Mouse (Mus musculus) forebrain, embryonic 11.5 days (tissue): ENCODE measurements at regions not wholly inside any gene's neighbourhood (a gene's known extent, or its start where the extent isn't known, plus 50 kb on each side); places are given as distances from the start of the nearest gene placed in this dataset.
A peak's percentile ranks its signal among the peaks of the same experiment; 100 is the strongest.

Source experiments
- ATAC-seq: fragments of 200-750 bp; cut with Nextera tagmentation; replicated peaks from 2 replicates; pipeline ENCODE4 v1.8.0; 2017; ENCODE audit warnings: moderate TSS enrichment; ENCODE audit not compliant: low FRiP score
- DNase-seq: peaks from one replicate; pipeline ENCODE4 v3.0.0-alpha.2; 2017; ENCODE audit warnings: low spot score
- H3K27ac ChIP-seq: fragments of 300-500 bp; sonication (generic); 2 replicates; pipeline ENCODE4 v1.5.1; 2014; ENCODE audit warnings: low read depth, low read length
- H3K27me3 ChIP-seq: fragments of 300-500 bp; sonication (generic); 2 replicates; pipeline ENCODE4 v1.6.1; 2014; ENCODE audit warnings: mild to moderate bottlenecking, low read length, mixed read lengths; ENCODE audit not compliant: control insufficient read depth, insufficient read depth
- H3K36me3 ChIP-seq: fragments of 300-500 bp; sonication (generic); 2 replicates; pipeline ENCODE4 v1.6.1; 2014; ENCODE audit warnings: mild to moderate bottlenecking, low read length, moderate library complexity, mixed read lengths; ENCODE audit not compliant: control insufficient read depth, insufficient read depth
- H3K4me1 ChIP-seq: fragments of 300-500 bp; sonication (generic); replicated peaks from 2 replicates; pipeline ENCODE4 v1.6.1; 2014; ENCODE audit warnings: low read length, mixed read lengths; ENCODE audit not compliant: control insufficient read depth, insufficient read depth
- H3K4me2 ChIP-seq: fragments of 300-500 bp; sonication (generic); 2 replicates; pipeline ENCODE4 v1.6.1; 2014; ENCODE audit warnings: low read depth, mild to moderate bottlenecking, low read length, moderate library complexity, mixed read lengths; ENCODE audit not compliant: severe bottlenecking
- H3K4me3 ChIP-seq: fragments of 300-500 bp; sonication (generic); 2 replicates; pipeline ENCODE4 v1.5.1; 2014; ENCODE audit warnings: low read depth, low read length
- H3K9ac ChIP-seq: fragments of 300-500 bp; sonication (generic); 2 replicates; pipeline ENCODE4 v1.6.1; 2014; ENCODE audit warnings: low read length
- H3K9me3 ChIP-seq: fragments of 300-500 bp; sonication (generic); 2 replicates; pipeline ENCODE4 v1.6.1; 2016; ENCODE audit warnings: low read length, mixed read lengths; ENCODE audit not compliant: control insufficient read depth
- WGBS: fragments of 180-500 bp; shearing (Covaris S2); extraction: QIAGEN DNeasy Blood & Tissue Kit; methylation state at CpG from one replicate; pipeline ENCODE4 v1.1.7; 2014; 5-methylcytosine and 5-hydroxymethylcytosine counted together

DNA sequence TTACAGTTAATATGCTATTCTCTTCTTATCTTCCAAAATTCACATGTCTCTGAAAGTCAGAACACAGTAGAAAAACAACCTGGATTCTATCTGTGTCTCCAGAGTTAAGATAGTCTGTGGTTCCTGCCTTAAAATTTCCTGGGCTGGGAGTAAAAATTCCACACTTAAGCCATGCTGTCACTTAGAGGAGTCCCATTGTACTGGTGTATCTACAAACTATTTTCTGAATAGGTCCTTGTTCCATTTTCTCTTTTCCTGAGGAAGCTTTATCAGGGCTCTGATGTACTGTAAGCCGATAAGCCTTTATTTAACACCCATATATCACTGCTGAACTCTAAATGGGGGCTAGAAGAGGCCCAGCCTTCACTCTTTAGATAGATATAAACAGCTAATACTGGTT is 1171.1 kb downstream of the Efnb2 start:
- no peak for DNase-seq
- Histone ChIP-seq H3K4me2 (no peak overlapping the region), H3K9ac (no peak overlapping the region), H3K27me3 (no peaks in the 10 kb centered on the region), H3K4me3 (no peak overlapping the region), H3K36me3 (no peaks in the 10 kb centered on the region), H3K27ac (no peak overlapping the region), H3K9me3 (no peaks in the 10 kb centered on the region), H3K4me1 (no peaks in the 10 kb centered on the region)
- WGBS = 79% methylated on average over 1 of the region's 1 CpGs
- no peak for ATAC-seq

DNA sequence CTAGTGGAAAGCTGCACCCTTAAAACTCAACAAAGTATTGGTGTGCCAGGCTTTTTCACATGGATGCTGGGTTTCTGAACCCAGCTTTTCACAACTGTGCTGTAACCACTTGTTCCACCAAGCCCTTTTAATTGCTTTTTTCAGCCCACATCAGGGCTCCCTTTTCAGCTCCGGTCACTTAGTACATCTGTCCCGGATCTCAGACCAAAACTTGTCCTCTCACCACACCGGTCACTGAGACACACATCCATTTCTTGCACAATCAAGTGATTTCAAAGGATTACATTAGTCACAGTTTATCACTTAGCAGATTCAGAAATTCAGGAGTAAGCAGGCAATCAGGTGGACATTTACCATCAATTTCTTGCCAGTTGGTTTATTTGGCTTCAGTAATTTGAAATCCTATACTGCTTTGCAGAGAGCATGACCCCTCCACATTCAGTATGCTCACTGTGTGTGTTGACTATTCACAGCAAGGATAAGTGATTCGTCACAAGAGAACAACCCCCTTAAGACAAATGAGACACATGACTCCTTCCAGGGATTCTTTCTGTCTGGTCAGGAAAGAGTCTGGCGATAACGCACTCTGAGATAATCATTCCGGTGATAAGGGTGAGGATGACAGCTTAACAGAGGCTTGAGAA is 1188.8 kb downstream of the Efnb2 start:
- ATAC-seq (no peak), DNase-seq (no peak)
- Histone ChIP-seq H3K4me3 (no peak overlapping the region), H3K27ac (no peak overlapping the region), H3K9me3 (no peaks in the 10 kb centered on the region), H3K4me2 (no peak overlapping the region), H3K36me3 (no peaks in the 10 kb centered on the region), H3K4me1 (no peaks in the 10 kb centered on the region), H3K27me3 (no peaks in the 10 kb centered on the region), H3K9ac (no peak overlapping the region)
- WGBS = 59% methylated on average over 7 of the region's 7 CpGs

DNA sequence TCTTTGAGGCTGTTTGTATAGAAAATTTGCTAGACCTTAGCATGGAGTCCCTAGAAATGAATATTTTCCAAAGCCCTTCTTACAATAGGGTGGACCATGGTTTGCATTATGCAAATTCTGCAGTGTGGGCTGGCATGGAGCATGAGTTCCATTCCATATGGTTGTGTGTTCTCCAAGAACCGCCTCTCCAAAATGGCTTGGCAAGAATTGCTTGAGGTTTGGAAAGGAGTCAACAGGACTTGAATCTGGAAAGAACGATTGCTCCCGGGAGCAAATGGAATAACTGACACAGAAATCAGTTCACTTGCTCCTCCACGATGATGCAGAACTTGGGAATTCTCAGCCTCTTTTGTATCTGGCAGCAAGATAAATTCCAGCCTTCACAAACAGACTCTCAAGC is 1191.8 kb downstream of the Efnb2 start:
- Histone ChIP-seq H3K9me3 (no peaks in the 10 kb centered on the region), H3K27me3 (no peaks in the 10 kb centered on the region)
- no peak for DNase-seq

DNA sequence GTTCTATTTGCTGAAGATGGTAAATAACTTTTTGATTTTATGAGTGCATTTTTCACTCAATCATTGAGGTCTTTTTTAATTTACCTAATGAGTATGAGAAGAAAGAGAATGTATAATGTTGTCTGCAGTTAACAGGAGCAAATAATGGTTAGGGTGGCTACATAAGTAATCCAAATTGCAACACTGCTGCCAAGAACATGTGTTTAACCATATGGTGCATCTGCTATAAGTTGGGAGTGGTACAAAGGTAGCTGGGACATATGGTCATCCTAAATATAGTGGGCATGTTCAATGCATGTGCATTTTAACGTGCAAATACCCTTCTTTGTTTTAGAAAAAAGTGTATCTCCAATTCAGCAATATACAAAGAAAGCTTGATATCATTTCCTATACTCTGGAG is 1198.2 kb downstream of the Efnb2 start:
- 71% methylated on average over 1 of the region's 1 CpGs for WGBS
- DNase-seq = no peak
- ATAC-seq = no peak

More for the DNA sequence above, 1191.8 kb downstream of the Efnb2 start:
- no peak overlapping the region for H3K27ac ChIP-seq
- no peak overlapping the region for H3K4me3 ChIP-seq
- no peak overlapping the region for H3K4me2 ChIP-seq
- 95% methylated on average over 4 of the region's 4 CpGs for WGBS
- no peak overlapping the region for H3K9ac ChIP-seq
- no peaks in the 10 kb centered on the region for H3K4me1 ChIP-seq
- ATAC-seq = no peak
- no peaks in the 10 kb centered on the region for H3K36me3 ChIP-seq

DNA sequence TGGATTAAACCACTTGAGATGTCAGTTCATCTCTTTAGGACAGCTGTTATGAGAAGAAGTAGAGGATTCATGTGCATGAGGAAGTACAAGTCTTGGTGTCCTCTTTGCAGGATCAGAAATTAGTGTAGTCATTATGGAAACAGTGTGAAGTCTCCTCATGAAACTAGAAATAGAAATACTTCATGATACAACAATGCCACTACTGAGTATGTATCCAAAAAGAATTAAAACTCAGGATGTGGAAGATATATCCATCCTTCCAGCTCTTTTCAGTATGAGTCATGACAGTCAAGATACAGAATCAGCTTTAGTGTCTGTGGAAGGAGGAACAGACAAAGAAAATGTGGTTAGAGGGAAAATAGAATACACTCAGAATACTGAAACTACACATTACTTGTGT is 1211.7 kb downstream of the Efnb2 start:
- ATAC-seq = no peak
- Histone ChIP-seq H3K27me3 (no peaks in the 10 kb centered on the region), H3K4me3 (no peak overlapping the region), H3K9ac (no peak overlapping the region), H3K4me1 (no peaks in the 10 kb centered on the region), H3K27ac (no peak overlapping the region), H3K36me3 (no peaks in the 10 kb centered on the region), H3K9me3 (no peaks in the 10 kb centered on the region), H3K4me2 (no peak overlapping the region)
- no peak for DNase-seq

More for the DNA sequence above, 1198.2 kb downstream of the Efnb2 start:
- H3K4me2 ChIP-seq = no peak overlapping the region
- no peaks in the 10 kb centered on the region for H3K9me3 ChIP-seq
- H3K9ac ChIP-seq = no peak overlapping the region
- H3K36me3 ChIP-seq = no peaks in the 10 kb centered on the region
- no peaks in the 10 kb centered on the region for H3K4me1 ChIP-seq
- H3K27me3 ChIP-seq = no peaks in the 10 kb centered on the region
- H3K4me3 ChIP-seq = no peak overlapping the region
- no peak overlapping the region for H3K27ac ChIP-seq

DNA sequence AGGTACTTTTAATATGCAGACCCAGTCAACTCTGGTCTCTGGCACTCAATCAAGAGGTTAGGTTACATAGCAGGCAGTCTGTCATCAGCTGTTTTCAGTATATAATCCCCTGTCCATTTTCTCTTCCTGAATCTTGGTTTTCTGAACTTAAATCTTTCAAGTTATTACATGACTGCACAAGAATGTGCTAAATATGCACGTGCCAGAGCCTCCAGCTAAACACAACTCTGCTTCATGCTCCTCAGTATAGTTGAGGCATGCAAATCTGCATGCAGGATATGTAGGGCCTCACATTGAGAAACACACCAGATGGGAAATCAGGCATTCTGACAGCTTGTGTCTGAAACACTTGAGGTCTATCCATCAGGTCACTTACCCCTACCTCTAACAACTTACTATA is 1214.0 kb downstream of the Efnb2 start:
- Histone ChIP-seq H3K4me1 (no peaks in the 10 kb centered on the region), H3K36me3 (no peaks in the 10 kb centered on the region), H3K27me3 (no peaks in the 10 kb centered on the region), H3K27ac (no peak overlapping the region), H3K9ac (no peak overlapping the region), H3K4me3 (no peak overlapping the region), H3K9me3 (no peaks in the 10 kb centered on the region), H3K4me2 (no peak overlapping the region)
- DNase-seq = no peak
- WGBS = 77% methylated on average over 1 of the region's 1 CpGs
- no peak for ATAC-seq

DNA sequence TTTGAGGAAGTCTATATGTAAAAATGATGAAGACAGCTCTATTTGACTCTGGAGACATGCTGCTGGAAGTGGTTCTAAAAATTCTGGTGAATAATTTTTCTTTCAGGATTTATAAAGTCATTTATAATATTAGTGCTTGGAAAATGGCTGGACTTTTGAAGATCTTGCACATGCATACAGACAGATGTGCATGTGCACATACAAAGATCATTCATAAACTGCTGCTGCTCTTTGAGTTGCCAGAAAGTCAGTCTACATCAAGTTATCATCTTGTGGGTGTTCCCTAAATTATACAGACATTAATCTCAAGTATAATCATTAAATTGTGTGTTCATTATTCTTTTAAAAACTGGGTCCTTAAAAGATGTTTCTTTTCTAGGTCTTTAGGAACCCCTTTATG is 1220.2 kb downstream of the Efnb2 start:
- Histone ChIP-seq H3K27me3 (no peaks in the 10 kb centered on the region), H3K9me3 (no peaks in the 10 kb centered on the region), H3K36me3 (no peaks in the 10 kb centered on the region), H3K4me1 (no peaks in the 10 kb centered on the region), H3K4me3 (no peak overlapping the region), H3K4me2 (no peak overlapping the region), H3K27ac (no peak overlapping the region), H3K9ac (no peak overlapping the region)
- DNase-seq (no peak), ATAC-seq (no peak)

DNA sequence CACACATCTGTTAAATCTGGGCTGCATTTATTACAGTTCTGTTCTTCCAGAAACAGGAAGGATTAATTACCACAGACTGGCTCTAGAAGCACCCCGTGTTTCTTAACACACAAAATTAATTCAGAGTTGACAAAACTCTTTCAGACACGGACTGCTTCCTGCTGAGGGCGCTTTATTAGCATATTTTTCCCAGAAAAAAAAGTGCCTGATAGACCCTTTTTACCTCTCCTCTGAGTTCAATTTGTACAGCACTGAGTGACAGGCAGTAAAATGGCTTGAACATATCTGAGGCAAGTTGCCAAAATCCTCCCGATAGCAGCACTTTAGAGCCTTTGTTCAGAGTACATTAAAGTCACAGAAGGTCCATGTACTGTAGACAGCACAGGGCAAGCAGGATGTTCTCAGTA is 1220.8 kb downstream of the Efnb2 start:
- WGBS = 5% methylated on average over 4 of the region's 4 CpGs
- H3K36me3 ChIP-seq = no peaks in the 10 kb centered on the region
- H3K4me3 ChIP-seq = no peak overlapping the region
- no peaks in the 10 kb centered on the region for H3K9me3 ChIP-seq
- H3K27me3 ChIP-seq = no peaks in the 10 kb centered on the region
- no peak overlapping the region for H3K27ac ChIP-seq
- no peak overlapping the region for H3K4me2 ChIP-seq
- ATAC-seq = peak; percentile 91
- H3K4me1 ChIP-seq = no peaks in the 10 kb centered on the region
- peak; percentile 50 for DNase-seq
- no peak overlapping the region for H3K9ac ChIP-seq

DNA sequence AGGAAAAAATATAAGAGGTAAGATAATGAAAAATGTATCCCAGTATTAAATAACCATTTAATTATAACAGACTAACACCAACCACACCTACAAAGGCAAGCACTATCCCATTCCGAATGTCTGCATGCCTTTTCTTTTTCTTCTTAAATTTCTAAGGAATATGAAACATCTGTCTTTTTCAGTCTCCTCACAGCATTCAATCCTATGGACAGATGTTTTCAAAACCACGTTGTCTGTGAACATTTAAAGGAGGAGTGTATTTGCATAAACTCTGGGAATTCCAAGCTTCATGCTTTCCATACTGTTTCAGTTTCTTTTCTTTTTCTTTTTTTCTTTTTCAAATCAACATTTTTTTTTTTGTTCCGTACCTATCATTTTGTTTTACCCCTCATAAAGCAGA is 1221.2 kb downstream of the Efnb2 start:
- 21% methylated on average over 3 of the region's 3 CpGs for WGBS
- H3K4me2 ChIP-seq = no peak overlapping the region
- no peak overlapping the region for H3K4me3 ChIP-seq
- H3K9me3 ChIP-seq = no peaks in the 10 kb centered on the region
- H3K36me3 ChIP-seq = no peaks in the 10 kb centered on the region
- peak; percentile 73 for ATAC-seq
- no peak overlapping the region for H3K27ac ChIP-seq
- no peaks in the 10 kb centered on the region for H3K4me1 ChIP-seq
- no peak overlapping the region for H3K9ac ChIP-seq
- DNase-seq = no peak
- H3K27me3 ChIP-seq = no peaks in the 10 kb centered on the region
